Mouse (Mus musculus): ENCODE data around the gene Dgkk. TPM values are rescaled to one million over a fixed set of nuclear protein-coding genes. Genes with fewer than 3 reads are reported as not detected.
"Not testable (repeated sequence)": the region's sequence is repeated elsewhere in the genome, so short reads cannot be mapped to it uniquely, and the experiment has no call there.

Gene Dgkk
- polyA plus RNA-seq (2014; fragmentation: Nextera tagmentation; extraction: Ambion mirVana), result 0.67 and 0.68 TPM in 2 replicates

GRCm38 (mm10) chrX:6779006-6779405 is at the start of gene Dgkk:
Dgkk (plus strand) TSS chrX:6779306.
- H3K4me3 ChIP-seq (ENCODE audit: low read depth, low read length), result peak within 1 kb of the TSS; percentile 32
- H3K27ac ChIP-seq (ENCODE audit: low read depth, low read length); H3K36me3 ChIP-seq (ENCODE audit: control insufficient read depth, insufficient read depth, low read length); DNase-seq (ENCODE audit: low spot score); H3K9ac ChIP-seq (ENCODE audit: low read length); H3K9me3 ChIP-seq (replicated peaks; ENCODE audit: control insufficient read depth, low read length); ATAC-seq; H3K4me1 ChIP-seq (ENCODE audit: control insufficient read depth, insufficient read depth, low read length); H3K27me3 ChIP-seq (replicated peaks; ENCODE audit: control insufficient read depth, insufficient read depth, low read length): not testable (repeated sequence)
- WGBS, result 50% methylated on average over 21 of the region's 30 CpGs
- H3K4me2 ChIP-seq (ENCODE audit: low read length), result peak within 1 kb of the TSS; percentile 55

GRCm38 (mm10) chrX:6733998-6734397 is 45.1 kb upstream of the Dgkk start:
- Histone ChIP-seq H3K27me3 (replicated peaks; ENCODE audit: control insufficient read depth, insufficient read depth, low read length) (no peaks in the 10 kb centered on the region), H3K27ac (ENCODE audit: low read depth, low read length) (no peak overlapping the region), H3K9me3 (replicated peaks; ENCODE audit: control insufficient read depth, low read length) (no peaks in the 10 kb centered on the region), H3K4me3 (ENCODE audit: low read depth, low read length) (no peak overlapping the region), H3K36me3 (ENCODE audit: control insufficient read depth, insufficient read depth, low read length) (no peaks in the 10 kb centered on the region), H3K4me2 (ENCODE audit: low read length) (no peak overlapping the region), H3K4me1 (ENCODE audit: control insufficient read depth, insufficient read depth, low read length) (no peaks in the 10 kb centered on the region), H3K9ac (ENCODE audit: low read length) (no peak overlapping the region)
- ATAC-seq, result no peak
- 63% methylated on average over 3 of the region's 3 CpGs for WGBS
- DNase-seq (ENCODE audit: low spot score), result no peak

GRCm38 (mm10) chrX:6750714-6751113 is 28.4 kb upstream of the Dgkk start:
- WGBS, result 66% methylated on average over 1 of the region's 1 CpGs

GRCm38 (mm10) chrX:6751549-6752047 is 27.5 kb upstream of the Dgkk start:
- Histone ChIP-seq H3K27me3 (replicated peaks; ENCODE audit: control insufficient read depth, insufficient read depth, low read length) (no peaks in the 10 kb centered on the region), H3K9ac (ENCODE audit: low read length) (no peak overlapping the region), H3K36me3 (ENCODE audit: control insufficient read depth, insufficient read depth, low read length) (no peaks in the 10 kb centered on the region), H3K9me3 (replicated peaks; ENCODE audit: control insufficient read depth, low read length) (no peaks in the 10 kb centered on the region), H3K4me1 (ENCODE audit: control insufficient read depth, insufficient read depth, low read length) (no peaks in the 10 kb centered on the region), H3K4me2 (ENCODE audit: low read length) (no peak overlapping the region), H3K27ac (ENCODE audit: low read depth, low read length) (no peak overlapping the region), H3K4me3 (ENCODE audit: low read depth, low read length) (no peak overlapping the region)
- ATAC-seq (no peak), DNase-seq (ENCODE audit: low spot score) (peak; percentile 48)
- WGBS, result 36% methylated on average over 6 of the region's 6 CpGs

More at GRCm38 (mm10) chrX:6750714-6751113, 28.4 kb upstream of the Dgkk start:
- no peaks in the 10 kb centered on the region for H3K27me3 ChIP-seq (replicated peaks; ENCODE audit: control insufficient read depth, insufficient read depth, low read length)
- no peak overlapping the region for H3K27ac ChIP-seq (ENCODE audit: low read depth, low read length)
- no peaks in the 10 kb centered on the region for H3K9me3 ChIP-seq (replicated peaks; ENCODE audit: control insufficient read depth, low read length)
- no peaks in the 10 kb centered on the region for H3K36me3 ChIP-seq (ENCODE audit: control insufficient read depth, insufficient read depth, low read length)
- DNase-seq (ENCODE audit: low spot score) (no peak), ATAC-seq (no peak)
- no peak overlapping the region for H3K4me2 ChIP-seq (ENCODE audit: low read length)
- H3K4me3 ChIP-seq (ENCODE audit: low read depth, low read length), result no peak overlapping the region
- H3K4me1 ChIP-seq (ENCODE audit: control insufficient read depth, insufficient read depth, low read length), result no peaks in the 10 kb centered on the region
- no peak overlapping the region for H3K9ac ChIP-seq (ENCODE audit: low read length)

GRCm38 (mm10) chrX:6777489-6778249 is 1.4 kb upstream of the Dgkk start:
- WGBS, result 22% methylated on average over 13 of the region's 13 CpGs
- ATAC-seq, result no peak

GRCm38 (mm10) chrX:6778250-6778637 is 862 bp upstream of the Dgkk start:
- Histone ChIP-seq H3K36me3 (ENCODE audit: control insufficient read depth, insufficient read depth, low read length) (no peaks in the 10 kb centered on the region), H3K4me1 (ENCODE audit: control insufficient read depth, insufficient read depth, low read length) (no peaks in the 10 kb centered on the region), H3K4me3 (ENCODE audit: low read depth, low read length) (peak overlapping the region; percentile 32), H3K9ac (ENCODE audit: low read length) (no peak overlapping the region), H3K4me2 (ENCODE audit: low read length) (peak overlapping the region; percentile 55), H3K9me3 (replicated peaks; ENCODE audit: control insufficient read depth, low read length) (no peaks in the 10 kb centered on the region), H3K27ac (ENCODE audit: low read depth, low read length) (no peak overlapping the region), H3K27me3 (replicated peaks; ENCODE audit: control insufficient read depth, insufficient read depth, low read length) (peaks cover 3% of the 10 kb centered on the region; the same call in 1 of the 2 replicates)
- ATAC-seq (peak; percentile 87), DNase-seq (ENCODE audit: low spot score) (peak; percentile 64)
- 29% methylated on average over 24 of the region's 24 CpGs for WGBS

More at GRCm38 (mm10) chrX:6777489-6778249, 1.4 kb upstream of the Dgkk start:
- Histone ChIP-seq H3K4me3 (ENCODE audit: low read depth, low read length) (peak overlapping the region; percentile 32), H3K4me2 (ENCODE audit: low read length) (peak overlapping the region; percentile 55), H3K4me1 (ENCODE audit: control insufficient read depth, insufficient read depth, low read length) (no peaks in the 10 kb centered on the region), H3K9ac (ENCODE audit: low read length) (peak overlapping the region; percentile 17; the same call in 1 of the 2 replicates), H3K36me3 (ENCODE audit: control insufficient read depth, insufficient read depth, low read length) (no peaks in the 10 kb centered on the region), H3K27me3 (replicated peaks; ENCODE audit: control insufficient read depth, insufficient read depth, low read length) (peaks cover 3% of the 10 kb centered on the region; the same call in 1 of the 2 replicates), H3K27ac (ENCODE audit: low read depth, low read length) (no peak overlapping the region), H3K9me3 (replicated peaks; ENCODE audit: control insufficient read depth, low read length) (no peaks in the 10 kb centered on the region)
- no peak for DNase-seq (ENCODE audit: low spot score)

GRCm38 (mm10) chrX:6779969-6780539 is 948 bp downstream of the Dgkk start:
- Histone ChIP-seq H3K4me3 (ENCODE audit: low read depth, low read length) (no peak overlapping the region), H3K9me3 (replicated peaks; ENCODE audit: control insufficient read depth, low read length) (no peaks in the 10 kb centered on the region), H3K27me3 (replicated peaks; ENCODE audit: control insufficient read depth, insufficient read depth, low read length) (peaks cover 3% of the 10 kb centered on the region; the same call in 1 of the 2 replicates), H3K9ac (ENCODE audit: low read length) (no peak overlapping the region), H3K4me1 (ENCODE audit: control insufficient read depth, insufficient read depth, low read length) (no peaks in the 10 kb centered on the region), H3K36me3 (ENCODE audit: control insufficient read depth, insufficient read depth, low read length) (no peaks in the 10 kb centered on the region), H3K27ac (ENCODE audit: low read depth, low read length) (no peak overlapping the region), H3K4me2 (ENCODE audit: low read length) (peak overlapping the region; percentile 39; the same call in 1 of the 2 replicates)
- WGBS, result 22% methylated on average over 16 of the region's 16 CpGs
- ATAC-seq (no peak), DNase-seq (ENCODE audit: low spot score) (no peak)

- H3K4me3 ChIP-seq (ENCODE audit: low read depth, low read length), result no peak overlapping the region
These were observed 53.4 kb downstream of the Dgkk start for GRCm38 (mm10) chrX:6832553-6832952.

GRCm38 (mm10) chrX:6853466-6853865 is 74.4 kb downstream of the Dgkk start:
- Histone ChIP-seq H3K9me3 (replicated peaks; ENCODE audit: control insufficient read depth, low read length) (no peaks in the 10 kb centered on the region), H3K27me3 (replicated peaks; ENCODE audit: control insufficient read depth, insufficient read depth, low read length) (no peaks in the 10 kb centered on the region), H3K4me3 (ENCODE audit: low read depth, low read length) (no peak overlapping the region), H3K4me2 (ENCODE audit: low read length) (no peak overlapping the region), H3K27ac (ENCODE audit: low read depth, low read length) (no peak overlapping the region), H3K9ac (ENCODE audit: low read length) (no peak overlapping the region), H3K36me3 (ENCODE audit: control insufficient read depth, insufficient read depth, low read length) (no peaks in the 10 kb centered on the region), H3K4me1 (ENCODE audit: control insufficient read depth, insufficient read depth, low read length) (no peaks in the 10 kb centered on the region)
- DNase-seq (ENCODE audit: low spot score) (no peak), ATAC-seq (no peak)
- 68% methylated on average over 3 of the region's 3 CpGs for WGBS

More at GRCm38 (mm10) chrX:6832553-6832952, 53.4 kb downstream of the Dgkk start:
- Histone ChIP-seq H3K4me1 (ENCODE audit: control insufficient read depth, insufficient read depth, low read length) (no peaks in the 10 kb centered on the region), H3K4me2 (ENCODE audit: low read length) (no peak overlapping the region), H3K9ac (ENCODE audit: low read length) (no peak overlapping the region), H3K27me3 (replicated peaks; ENCODE audit: control insufficient read depth, insufficient read depth, low read length) (no peaks in the 10 kb centered on the region), H3K27ac (ENCODE audit: low read depth, low read length) (no peak overlapping the region), H3K9me3 (replicated peaks; ENCODE audit: control insufficient read depth, low read length) (no peaks in the 10 kb centered on the region), H3K36me3 (ENCODE audit: control insufficient read depth, insufficient read depth, low read length) (no peaks in the 10 kb centered on the region)
- DNase-seq (ENCODE audit: low spot score) (peak; percentile 1), ATAC-seq (no peak)
- WGBS, result 61% methylated on average over 2 of the region's 2 CpGs

Data from forebrain, embryonic 14.5 days (tissue).